Mouse (Mus musculus) layer of hippocampus, adult 9-10 months (tissue): ENCODE measurements around the gene Tax1bp3.

ENCODE experiments used
- DNase-seq: peaks from one replicate; pipeline ENCODE4 v3.0.0; 2022; ENCODE audit warnings: low spot score

Tax1bp3 gene

GRCm38 (mm10) chr11:73176186-73176585 lies 697 bp upstream of the Tax1bp3 start:
- no peak for DNase-seq

- no peak for DNase-seq
Observed at GRCm38 (mm10) chr11:73177509-73177875, 609 bp downstream of the Tax1bp3 start.

GRCm38 (mm10) chr11:73177895-73178294 lies 1.0 kb downstream of the Tax1bp3 start:
- DNase-seq = no peak

GRCm38 (mm10) chr11:73185872-73186615 lies 9.2 kb downstream of the Tax1bp3 start:
- no peak for DNase-seq

- DNase-seq = no peak
Observed at GRCm38 (mm10) chr11:73187231-73187630, 10.3 kb downstream of the Tax1bp3 start.

- no peak for DNase-seq
Observed at GRCm38 (mm10) chr11:73193047-73193446, 16.2 kb downstream of the Tax1bp3 start.

- no peak for DNase-seq
Observed at GRCm38 (mm10) chr11:73194444-73194843, 17.6 kb downstream of the Tax1bp3 start.

- DNase-seq = no peak
Observed at GRCm38 (mm10) chr11:73198190-73198589, 21.3 kb downstream of the Tax1bp3 start.

GRCm38 (mm10) chr11:73198603-73199229 lies 21.8 kb downstream of the Tax1bp3 start, which contains the start of gene Ctns:
Gene Ctns, minus strand, starts transcription at chr11:73199042.
- peak; percentile 16 for DNase-seq

GRCm38 (mm10) chr11:73199230-73199712 lies 22.4 kb downstream of the Tax1bp3 start, which contains the start of gene Shpk:
Gene Shpk, plus strand, starts transcription at chr11:73199460.
- peak; percentile 97 for DNase-seq

- DNase-seq = no peak
Observed at GRCm38 (mm10) chr11:73199879-73200278, 23.0 kb downstream of the Tax1bp3 start.

GRCm38 (mm10) chr11:73201021-73201420 lies 24.1 kb downstream of the Tax1bp3 start:
- DNase-seq = no peak

- no peak for DNase-seq
Observed at GRCm38 (mm10) chr11:73201597-73201996, 24.7 kb downstream of the Tax1bp3 start.

- DNase-seq = no peak
Observed at GRCm38 (mm10) chr11:73203895-73204294, 27.0 kb downstream of the Tax1bp3 start.

GRCm38 (mm10) chr11:73205194-73205593 lies 28.3 kb downstream of the Tax1bp3 start:
- DNase-seq = no peak

- no peak for DNase-seq
Observed at GRCm38 (mm10) chr11:73207621-73208020, 30.7 kb downstream of the Tax1bp3 start.

- DNase-seq = no peak
Observed at GRCm38 (mm10) chr11:73213956-73214355, 37.1 kb downstream of the Tax1bp3 start.

GRCm38 (mm10) chr11:73219671-73220070 lies 42.8 kb downstream of the Tax1bp3 start:
- DNase-seq = no peak

- DNase-seq = no peak
Observed at GRCm38 (mm10) chr11:73220651-73221050, 43.8 kb downstream of the Tax1bp3 start.

GRCm38 (mm10) chr11:73222846-73223245 lies 46.0 kb downstream of the Tax1bp3 start:
- no peak for DNase-seq

GRCm38 (mm10) chr11:73223966-73224365 lies 47.1 kb downstream of the Tax1bp3 start:
- no peak for DNase-seq

- no peak for DNase-seq
Observed at GRCm38 (mm10) chr11:73225856-73226255, 49.0 kb downstream of the Tax1bp3 start.

GRCm38 (mm10) chr11:73228881-73229280 lies 52.0 kb downstream of the Tax1bp3 start:
- no peak for DNase-seq
